Mouse (Mus musculus): Measurements from ENCODE around the gene Tnfrsf17. TPM values are rescaled to one million over a fixed set of nuclear protein-coding genes. Genes with fewer than 3 reads are reported as not detected.
"Not testable (repeated sequence)": the region's sequence is repeated elsewhere in the genome, so short reads cannot be mapped to it uniquely, and the experiment has no call there.

The Tnfrsf17 gene
- 0.19 TPM in 1 of 2 replicates, not detected in the other for polyA plus RNA-seq (2015; fragmentation: Nextera tagmentation; extraction: Ambion mirVana)

DNA sequence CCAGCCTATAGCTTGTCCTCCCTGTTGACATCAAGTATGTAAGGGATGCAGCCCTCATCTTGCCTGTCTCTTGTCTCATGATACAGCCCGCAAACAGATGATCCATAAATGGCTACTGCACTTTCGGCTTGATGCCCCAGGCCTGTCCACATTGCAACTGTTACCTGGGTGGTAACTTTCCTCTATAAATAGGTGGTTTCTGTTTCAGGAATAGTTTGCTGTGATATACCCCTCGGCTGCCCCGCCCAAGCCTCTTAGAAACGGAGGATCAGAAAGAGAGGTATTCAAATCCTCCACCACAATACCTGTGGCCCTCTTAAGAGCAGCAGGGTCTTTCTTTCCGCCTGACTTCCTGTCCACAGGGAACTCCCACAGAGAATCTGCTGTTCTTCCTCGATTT, at the start of gene Tnfrsf17:
Gene Tnfrsf17, plus strand, starts transcription at position 301 of the 400 bp plus-strand sequence.
- Histone ChIP-seq H3K4me1 (no peaks in the 10 kb centered on the region), H3K4me3 (replicated peaks) (no peak within 1 kb of the TSS), H3K9me3 (replicated peaks) (no peaks in the 10 kb centered on the region), H3K27ac (replicated peaks) (no peak within 1 kb of the TSS), H3K9ac (replicated peaks) (no peak within 1 kb of the TSS), H3K36me3 (no peaks in the 10 kb centered on the region), H3K4me2 (no peak within 1 kb of the TSS), H3K27me3 (replicated peaks) (no peaks in the 10 kb centered on the region)
- 74% methylated on average over 7 of the region's 7 CpGs for WGBS
- ATAC-seq (ENCODE audit: low FRiP score), result no peak

DNA sequence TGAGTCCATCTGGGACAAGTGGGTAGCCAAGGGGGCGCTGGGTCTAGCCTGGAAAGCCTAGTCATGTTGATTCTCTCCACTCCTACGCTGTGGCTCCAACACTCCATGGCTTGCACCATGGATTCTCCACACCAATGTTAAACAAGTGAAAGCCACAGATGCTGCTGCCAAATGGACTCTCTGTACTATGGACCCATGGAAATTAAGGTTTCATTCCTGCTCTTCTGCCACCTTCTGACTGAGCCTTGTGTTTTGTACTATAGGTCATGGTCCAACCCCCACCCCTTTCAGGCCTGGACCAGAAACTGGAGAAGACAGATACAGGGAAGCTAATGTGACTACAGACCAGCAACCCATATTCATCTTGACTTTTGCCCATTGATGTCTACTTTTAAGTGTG, 47.1 kb upstream of the Tnfrsf17 start:
- no peak overlapping the region for H3K4me2 ChIP-seq
- no peaks in the 10 kb centered on the region for H3K9me3 ChIP-seq (replicated peaks)
- no peak overlapping the region for H3K4me3 ChIP-seq (replicated peaks)
- no peak overlapping the region for H3K27ac ChIP-seq (replicated peaks)
- no peak for ATAC-seq (ENCODE audit: low FRiP score)
- H3K27me3 ChIP-seq (replicated peaks), result no peaks in the 10 kb centered on the region
- WGBS, result 95% methylated on average over 2 of the region's 2 CpGs
- no peaks in the 10 kb centered on the region for H3K36me3 ChIP-seq
- H3K4me1 ChIP-seq, result no peaks in the 10 kb centered on the region
- no peak overlapping the region for H3K9ac ChIP-seq (replicated peaks)

DNA sequence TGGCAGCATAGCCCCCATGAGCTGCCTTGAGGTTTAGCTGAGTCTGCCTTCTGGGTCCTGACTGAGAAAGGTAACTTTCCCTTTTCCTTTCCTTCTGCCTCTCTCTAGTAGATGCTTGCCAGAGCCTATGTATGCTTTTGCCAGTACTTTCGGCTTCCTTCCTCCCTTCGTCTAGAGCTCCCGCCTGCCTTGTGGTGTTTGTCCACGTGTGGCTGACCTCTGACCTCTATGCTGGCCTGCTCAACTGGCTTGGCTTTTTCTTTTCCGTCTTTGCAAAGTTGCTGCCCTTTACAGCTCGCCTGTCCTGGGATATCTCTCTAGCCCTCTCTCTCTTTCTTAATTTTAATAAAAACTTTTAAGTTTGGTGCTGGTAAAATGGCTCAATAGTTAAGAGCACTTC, 43.8 kb upstream of the Tnfrsf17 start:
- H3K36me3 ChIP-seq, result no peaks in the 10 kb centered on the region
- H3K4me3 ChIP-seq (replicated peaks), result no peak overlapping the region
- no peaks in the 10 kb centered on the region for H3K9me3 ChIP-seq (replicated peaks)
- no peak overlapping the region for H3K27ac ChIP-seq (replicated peaks)
- no peak for ATAC-seq (ENCODE audit: low FRiP score)
- H3K27me3 ChIP-seq (replicated peaks), result no peaks in the 10 kb centered on the region
- H3K4me2 ChIP-seq, result no peak overlapping the region
- WGBS, result 51% methylated on average over 6 of the region's 6 CpGs
- no peak overlapping the region for H3K9ac ChIP-seq (replicated peaks)
- H3K4me1 ChIP-seq, result no peaks in the 10 kb centered on the region

DNA sequence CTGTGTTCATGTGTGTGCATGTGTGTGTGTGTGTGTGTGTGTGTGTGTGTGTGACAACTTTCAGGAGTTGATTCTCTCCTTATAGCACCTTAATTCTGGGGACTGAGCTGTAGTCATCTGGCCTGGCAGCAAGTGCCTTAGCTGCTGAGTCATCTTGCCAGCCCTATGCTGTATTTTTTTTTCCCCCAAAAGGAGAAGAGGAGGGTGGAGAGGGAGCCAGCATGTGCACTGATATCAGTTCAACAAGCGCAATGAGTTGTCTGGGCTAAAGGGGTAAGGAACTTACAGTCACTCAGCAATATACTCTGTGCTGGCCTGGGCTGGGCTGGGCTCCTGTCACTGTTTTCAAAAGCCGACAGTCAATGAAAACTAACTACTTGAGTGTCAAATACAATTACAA, 43.0 kb upstream of the Tnfrsf17 start:
- Histone ChIP-seq H3K4me1 (no peaks in the 10 kb centered on the region), H3K36me3 (no peaks in the 10 kb centered on the region), H3K4me2 (no peak overlapping the region), H3K27me3 (replicated peaks) (no peaks in the 10 kb centered on the region), H3K4me3 (replicated peaks) (no peak overlapping the region), H3K9ac (replicated peaks) (no peak overlapping the region), H3K27ac (replicated peaks) (no peak overlapping the region), H3K9me3 (replicated peaks) (no peaks in the 10 kb centered on the region)
- 92% methylated on average over 2 of the region's 2 CpGs for WGBS
- ATAC-seq (ENCODE audit: low FRiP score), result no peak

DNA sequence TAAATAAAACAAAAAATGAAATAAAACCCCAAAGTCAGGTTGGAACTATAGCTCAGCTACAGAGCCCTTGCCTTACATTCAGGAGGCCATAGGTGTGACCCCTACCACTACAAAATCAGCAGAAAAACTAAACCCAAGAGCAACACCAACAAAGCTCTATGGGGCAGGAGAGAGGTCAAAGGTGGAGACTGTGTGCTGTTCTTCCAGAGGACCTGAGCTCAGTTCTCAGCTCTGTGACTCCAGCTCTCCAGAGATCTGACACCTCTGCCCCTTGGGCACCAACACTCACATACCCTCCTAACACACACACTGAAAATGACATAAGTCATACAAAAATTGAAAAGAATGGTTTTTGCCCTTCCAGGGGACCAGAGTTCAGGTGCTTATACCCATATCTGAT, 42.5 kb upstream of the Tnfrsf17 start:
- H3K4me1 ChIP-seq, result no peaks in the 10 kb centered on the region
- no peaks in the 10 kb centered on the region for H3K27me3 ChIP-seq (replicated peaks)
- H3K9me3 ChIP-seq (replicated peaks), result no peaks in the 10 kb centered on the region
- H3K9ac ChIP-seq (replicated peaks), result no peak overlapping the region
- no peaks in the 10 kb centered on the region for H3K36me3 ChIP-seq
- H3K4me3 ChIP-seq (replicated peaks), result no peak overlapping the region
- H3K27ac ChIP-seq (replicated peaks), result no peak overlapping the region
- no peak for ATAC-seq (ENCODE audit: low FRiP score)
- H3K4me2 ChIP-seq, result no peak overlapping the region

DNA sequence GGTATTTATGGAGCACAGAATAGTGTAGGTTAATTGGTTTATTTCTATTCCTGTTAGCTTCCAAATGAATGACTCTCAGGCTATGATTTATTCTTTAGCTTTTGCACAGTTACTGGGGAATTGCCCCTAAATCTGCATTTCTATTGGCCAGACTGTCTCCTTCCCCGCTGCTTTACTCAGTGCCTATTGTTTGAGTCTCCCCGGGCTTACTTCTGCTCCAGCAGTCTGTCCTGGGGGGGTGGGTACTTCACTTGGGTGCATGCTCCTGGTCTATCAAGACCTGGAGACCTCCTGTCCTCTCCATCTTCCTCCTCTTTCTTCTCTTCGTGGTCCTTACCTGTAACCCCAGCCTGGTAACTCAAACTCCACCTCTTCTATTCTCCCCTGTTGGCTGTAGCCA, 36.7 kb upstream of the Tnfrsf17 start:
- no peaks in the 10 kb centered on the region for H3K4me1 ChIP-seq
- H3K9ac ChIP-seq (replicated peaks), result no peak overlapping the region
- no peaks in the 10 kb centered on the region for H3K27me3 ChIP-seq (replicated peaks)
- H3K36me3 ChIP-seq, result no peaks in the 10 kb centered on the region
- ATAC-seq (ENCODE audit: low FRiP score), result no peak
- H3K9me3 ChIP-seq (replicated peaks), result no peaks in the 10 kb centered on the region
- H3K27ac ChIP-seq (replicated peaks), result no peak overlapping the region
- 20% methylated on average over 3 of the region's 3 CpGs for WGBS
- H3K4me3 ChIP-seq (replicated peaks), result no peak overlapping the region
- no peak overlapping the region for H3K4me2 ChIP-seq

DNA sequence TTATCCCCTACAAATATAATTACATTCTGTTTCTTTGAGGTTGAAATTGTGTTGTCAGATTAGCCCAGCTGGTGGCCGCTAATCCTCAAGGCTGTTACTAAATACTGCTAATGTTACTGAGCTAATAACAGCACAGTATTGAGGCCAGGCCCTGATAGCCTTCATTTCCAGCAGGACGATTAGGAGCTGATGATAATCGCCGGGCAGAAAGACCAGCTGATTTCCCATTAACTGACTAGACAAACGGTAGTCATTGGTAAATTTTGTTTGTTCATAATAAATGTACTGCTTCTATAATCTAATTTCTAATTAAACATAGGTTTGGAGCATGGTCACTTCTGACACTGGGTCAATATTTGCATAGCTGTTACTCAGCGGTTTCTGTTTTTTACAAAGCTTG, 34.8 kb upstream of the Tnfrsf17 start:
- Histone ChIP-seq H3K27me3 (replicated peaks) (no peaks in the 10 kb centered on the region), H3K4me2 (no peak overlapping the region), H3K4me1 (no peaks in the 10 kb centered on the region), H3K9ac (replicated peaks) (no peak overlapping the region), H3K4me3 (replicated peaks) (no peak overlapping the region), H3K27ac (replicated peaks) (no peak overlapping the region), H3K36me3 (no peaks in the 10 kb centered on the region), H3K9me3 (replicated peaks) (no peaks in the 10 kb centered on the region)
- ATAC-seq (ENCODE audit: low FRiP score), result no peak
- WGBS, result 78% methylated on average over 6 of the region's 6 CpGs

DNA sequence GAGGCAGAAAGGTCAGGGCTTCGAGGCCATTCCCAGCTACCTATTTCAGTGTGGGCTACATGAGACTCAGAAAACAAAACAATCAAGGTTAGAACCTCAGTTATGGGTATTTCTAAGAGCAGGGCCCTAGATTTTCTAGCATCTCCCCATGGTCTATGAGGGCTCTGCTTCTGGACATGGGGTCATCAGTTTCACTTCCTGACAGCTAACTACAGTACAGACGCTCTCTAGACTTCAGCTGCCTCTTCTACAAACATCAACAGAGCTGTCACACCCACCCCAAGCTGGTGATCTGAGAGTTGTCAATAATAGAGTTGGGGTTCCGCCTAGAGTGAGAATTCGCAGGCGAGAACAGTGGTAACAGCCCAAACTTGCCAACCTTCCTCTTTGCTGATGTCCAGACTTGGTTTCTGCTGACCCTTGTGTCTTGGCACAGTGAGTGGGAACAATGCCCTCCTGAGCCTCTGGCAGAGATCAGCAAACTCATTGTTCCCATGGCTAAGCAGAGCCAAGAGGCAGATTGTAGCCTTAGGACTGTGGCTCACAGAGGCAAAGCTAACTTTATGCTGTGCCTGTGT, 30.9 kb upstream of the Tnfrsf17 start:
- WGBS, result 91% methylated on average over 5 of the region's 5 CpGs
- H3K9me3 ChIP-seq (replicated peaks), result no peaks in the 10 kb centered on the region
- ATAC-seq (ENCODE audit: low FRiP score), result no peak

DNA sequence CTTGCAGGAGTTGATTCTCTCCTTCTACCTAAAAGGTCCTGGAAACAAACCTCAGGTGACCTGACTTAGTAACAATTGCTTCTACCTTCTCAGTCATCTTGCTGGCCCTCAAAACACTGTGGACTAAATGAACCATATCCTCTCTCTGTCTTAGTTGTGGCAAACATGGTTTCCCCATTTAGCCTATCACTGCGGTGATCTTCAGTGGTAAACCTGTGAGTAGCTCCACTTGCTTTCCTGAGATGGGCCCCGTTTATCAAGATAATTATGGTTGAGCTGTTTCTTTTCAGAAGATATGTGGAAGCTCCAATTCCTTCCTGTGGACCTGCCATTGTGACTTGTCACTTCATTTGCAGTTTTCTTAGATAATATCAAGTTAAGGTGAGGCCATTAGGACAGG, 28.7 kb upstream of the Tnfrsf17 start:
- Histone ChIP-seq H3K9ac (replicated peaks) (no peak overlapping the region), H3K36me3 (no peaks in the 10 kb centered on the region), H3K9me3 (replicated peaks) (no peaks in the 10 kb centered on the region), H3K27ac (replicated peaks) (no peak overlapping the region), H3K4me2 (no peak overlapping the region), H3K27me3 (replicated peaks) (no peaks in the 10 kb centered on the region), H3K4me3 (replicated peaks) (no peak overlapping the region), H3K4me1 (no peaks in the 10 kb centered on the region)
- ATAC-seq (ENCODE audit: low FRiP score), result no peak
- WGBS, result 92% methylated on average over 2 of the region's 2 CpGs

More for the DNA sequence above, 30.9 kb upstream of the Tnfrsf17 start:
- H3K9ac ChIP-seq (replicated peaks), result no peak overlapping the region
- H3K4me2 ChIP-seq, result no peak overlapping the region
- no peaks in the 10 kb centered on the region for H3K36me3 ChIP-seq
- no peak overlapping the region for H3K27ac ChIP-seq (replicated peaks)
- H3K4me3 ChIP-seq (replicated peaks), result no peak overlapping the region
- H3K27me3 ChIP-seq (replicated peaks), result no peaks in the 10 kb centered on the region
- H3K4me1 ChIP-seq, result no peaks in the 10 kb centered on the region

DNA sequence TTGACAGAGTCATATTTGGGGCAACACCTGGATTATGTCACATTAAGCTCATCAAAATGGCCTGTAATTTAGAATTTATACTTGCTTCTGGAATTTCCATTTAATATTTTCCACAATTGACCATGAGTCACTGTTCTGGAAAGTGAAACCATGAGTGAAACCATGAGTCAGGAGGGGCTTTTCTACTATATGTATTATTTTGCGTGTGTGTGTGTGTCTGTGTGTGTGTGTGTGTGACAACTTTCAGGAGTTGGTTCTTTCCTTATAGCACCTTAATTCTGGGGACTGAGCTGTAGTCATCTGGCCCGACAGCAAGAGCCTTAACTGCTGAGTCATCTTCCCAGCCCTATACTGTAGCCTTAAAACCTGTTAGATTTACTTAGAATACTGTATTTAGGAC, 27.7 kb upstream of the Tnfrsf17 start:
- no peak for ATAC-seq (ENCODE audit: low FRiP score)
- no peaks in the 10 kb centered on the region for H3K4me1 ChIP-seq
- no peak overlapping the region for H3K4me3 ChIP-seq (replicated peaks)
- no peak overlapping the region for H3K9ac ChIP-seq (replicated peaks)
- H3K36me3 ChIP-seq, result no peaks in the 10 kb centered on the region
- H3K27me3 ChIP-seq (replicated peaks), result no peaks in the 10 kb centered on the region
- H3K9me3 ChIP-seq (replicated peaks), result no peaks in the 10 kb centered on the region
- 91% methylated on average over 2 of the region's 2 CpGs for WGBS
- no peak overlapping the region for H3K27ac ChIP-seq (replicated peaks)
- H3K4me2 ChIP-seq, result no peak overlapping the region

DNA sequence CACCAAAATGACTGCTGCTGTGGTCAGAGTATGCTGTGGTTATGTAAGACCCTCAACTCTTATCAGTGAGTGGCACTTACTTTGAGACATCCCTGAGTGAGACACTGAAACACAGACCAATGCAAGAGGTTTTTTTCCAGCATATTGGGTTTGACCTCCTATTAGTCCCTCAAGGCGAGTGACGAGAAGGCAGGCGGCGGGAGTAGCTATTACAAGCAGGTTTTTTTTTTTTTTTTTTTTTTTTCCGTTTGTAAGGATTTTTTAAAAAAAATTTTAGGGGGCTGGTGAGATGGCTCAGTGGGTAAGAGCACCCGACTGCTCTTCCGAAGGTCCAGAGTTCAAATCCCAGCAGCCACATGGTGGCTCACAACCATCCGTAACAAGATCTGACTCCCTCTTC, 24.7 kb upstream of the Tnfrsf17 start:
- not testable (repeated sequence) for H3K27me3 ChIP-seq (replicated peaks); H3K4me2 ChIP-seq; H3K27ac ChIP-seq (replicated peaks); H3K4me3 ChIP-seq (replicated peaks); H3K9ac ChIP-seq (replicated peaks); H3K9me3 ChIP-seq (replicated peaks); ATAC-seq (ENCODE audit: low FRiP score); H3K4me1 ChIP-seq; H3K36me3 ChIP-seq
- WGBS, result 93% methylated on average over 8 of the region's 8 CpGs

DNA sequence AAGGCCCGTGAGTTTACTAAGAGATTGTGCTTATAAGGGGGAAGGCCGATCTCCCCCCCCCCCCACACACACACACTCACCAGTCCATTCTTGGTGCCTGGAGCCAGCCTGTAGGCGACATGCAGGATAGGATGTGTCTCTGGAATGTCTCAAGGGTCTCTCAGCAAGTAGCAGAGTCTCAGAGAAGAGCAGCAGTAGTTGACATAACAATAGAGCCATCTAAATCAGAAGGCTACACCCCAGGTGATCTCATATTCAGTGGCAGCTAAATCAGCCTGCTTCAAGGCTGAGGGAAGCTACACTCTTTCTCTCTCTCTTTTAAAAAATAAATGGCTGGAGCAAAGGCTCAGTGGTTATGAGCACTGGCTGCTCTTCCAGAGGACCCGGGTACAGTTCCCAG, 18.0 kb upstream of the Tnfrsf17 start:
- not testable (repeated sequence) for H3K27me3 ChIP-seq (replicated peaks); H3K9me3 ChIP-seq (replicated peaks); H3K4me3 ChIP-seq (replicated peaks); H3K4me2 ChIP-seq; H3K4me1 ChIP-seq; H3K27ac ChIP-seq (replicated peaks); ATAC-seq (ENCODE audit: low FRiP score); H3K36me3 ChIP-seq; H3K9ac ChIP-seq (replicated peaks)
- 79% methylated on average over 4 of the region's 4 CpGs for WGBS

DNA sequence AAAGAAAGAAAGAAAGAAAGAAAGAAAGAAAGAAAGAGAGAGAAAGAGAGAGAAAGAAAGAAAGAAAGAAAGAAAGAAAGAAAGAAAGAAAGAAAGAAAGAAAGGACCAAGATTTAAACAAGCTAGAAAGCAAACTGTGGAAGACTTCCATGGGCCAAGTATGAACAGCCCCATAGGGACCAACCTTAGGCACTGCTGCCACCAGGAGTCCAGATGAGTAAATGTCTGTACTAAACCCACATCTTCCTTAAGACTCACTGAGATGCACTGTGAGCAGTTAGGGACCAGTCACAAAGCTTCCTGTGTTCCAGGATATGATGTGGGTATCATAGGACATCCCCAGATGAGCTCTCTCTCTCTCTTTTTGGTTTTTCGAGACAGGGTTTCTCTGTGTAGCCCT, 15.9 kb upstream of the Tnfrsf17 start:
- not testable (repeated sequence) for H3K27ac ChIP-seq (replicated peaks); H3K4me3 ChIP-seq (replicated peaks); H3K9me3 ChIP-seq (replicated peaks); H3K36me3 ChIP-seq; H3K4me1 ChIP-seq; H3K9ac ChIP-seq (replicated peaks); ATAC-seq (ENCODE audit: low FRiP score); H3K4me2 ChIP-seq; H3K27me3 ChIP-seq (replicated peaks)
- 93% methylated on average over 1 of the region's 1 CpGs for WGBS

Measured in neural tube, embryonic 15.5 days (tissue).